ENCODE assay signal across 9 mouse cellular contexts in genomic region chr8:111934201-111934600, GRCm38 (mm10). TPM values are rescaled to one million over a fixed set of nuclear protein-coding genes. Genes with fewer than 3 reads are reported as not detected.
DNase-seq lines count a peak whose midpoint lies in the region; ATAC-seq and TF ChIP-seq lines count a peak whose summit lies in the region.
"Had no signal": no experiment of that assay in that cellular context is flagged by ENCODE, and none has a peak within 500 bp of the region (broad histone marks: within the 10 kb centered on the region; RNA-seq: fewer than 3 reads in every experiment).

No protein-coding gene starts in this region.

- no peaks in the 10 kb centered on the region for H3K9me3 ChIP-seq in forebrain, embryonic 10.5 days
- H3K9me3 ChIP-seq in forebrain, embryonic 11.5 days (ENCODE audit: control insufficient read depth, low read length), result no peaks in the 10 kb centered on the region
- H3K9me3 ChIP-seq in limb, embryonic 12.5 days, result no peaks in the 10 kb centered on the region
- no peaks in the 10 kb centered on the region for H3K9me3 ChIP-seq in midbrain, embryonic 16.5 days (replicated peaks; ENCODE audit: control insufficient read depth, low read length, poor library complexity, severe bottlenecking)

- H3K27me3 ChIP-seq in forebrain, embryonic 10.5 days (ENCODE audit: poor library complexity, severe bottlenecking), result no peaks in the 10 kb centered on the region
- no peaks in the 10 kb centered on the region for H3K27me3 ChIP-seq in forebrain, embryonic 11.5 days (ENCODE audit: control insufficient read depth, insufficient read depth, low read length)
- no peaks in the 10 kb centered on the region for H3K27me3 ChIP-seq in limb, embryonic 12.5 days
- H3K27me3 ChIP-seq in midbrain, embryonic 16.5 days (ENCODE audit: control insufficient read depth, insufficient read depth, low read depth, low read length), result no peaks in the 10 kb centered on the region

- ATAC-seq in forebrain, embryonic 11.5 days (replicated peaks; ENCODE audit: low FRiP score), result no peak
- no peak for ATAC-seq in limb, embryonic 12.5 days (ENCODE audit: insufficient number of reproducible peaks, insufficient read depth, low FRiP score, low TSS enrichment, low read depth)
- ATAC-seq in midbrain, embryonic 16.5 days, result no peak

- TF ChIP-seq CTCF in layer of hippocampus, adult 2 months (conservative IDR thresholded peaks at IDR 0.05), result no peak

- no peak overlapping the region; the same call in 1 of the 2 replicates for H3K9ac ChIP-seq in forebrain, embryonic 11.5 days (ENCODE audit: low read length)
- no peak overlapping the region for H3K9ac ChIP-seq in limb, embryonic 12.5 days (replicated peaks)
- no peak overlapping the region for H3K9ac ChIP-seq in midbrain, embryonic 16.5 days (ENCODE audit: low read depth, low read length)

- H3K4me1 ChIP-seq in forebrain, embryonic 10.5 days, result peaks cover 25% of the 10 kb centered on the region
- peaks cover 9% of the 10 kb centered on the region for H3K4me1 ChIP-seq in forebrain, embryonic 11.5 days (replicated peaks; ENCODE audit: control insufficient read depth, insufficient read depth, low read length)
- peaks cover 21% of the 10 kb centered on the region for H3K4me1 ChIP-seq in limb, embryonic 12.5 days (replicated peaks)
- peaks cover 12% of the 10 kb centered on the region for H3K4me1 ChIP-seq in midbrain, embryonic 16.5 days (ENCODE audit: control insufficient read depth, insufficient read depth, low read length)

- H3K4me3 ChIP-seq in forebrain, embryonic 10.5 days, result 0 out of 2 replicates have a peak overlapping the region, but pooled peaks have one; percentile 87
- no peak overlapping the region for H3K4me3 ChIP-seq in forebrain, embryonic 11.5 days (ENCODE audit: low read depth, low read length)
- peak overlapping the region; percentile 91; the same call in 1 of the 2 replicates for H3K4me3 ChIP-seq in layer of hippocampus, adult 2 months
- H3K4me3 ChIP-seq in limb, embryonic 12.5 days (replicated peaks), result no peak overlapping the region
- H3K4me3 ChIP-seq in midbrain, embryonic 16.5 days (ENCODE audit: low read depth, low read length), result no peak overlapping the region

- H3K36me3 ChIP-seq in forebrain, embryonic 10.5 days (replicated peaks), result peaks cover 3% of the 10 kb centered on the region; the same call in 1 of the 2 replicates
- H3K36me3 ChIP-seq in forebrain, embryonic 11.5 days (ENCODE audit: control insufficient read depth, insufficient read depth, low read length), result no peaks in the 10 kb centered on the region
- H3K36me3 ChIP-seq in limb, embryonic 12.5 days, result peaks cover 6% of the 10 kb centered on the region; the same call in 1 of the 2 replicates
- no peaks in the 10 kb centered on the region for H3K36me3 ChIP-seq in midbrain, embryonic 16.5 days (ENCODE audit: control insufficient read depth, insufficient read depth, low read length)

- H3K27ac ChIP-seq in forebrain, embryonic 10.5 days, result no peak overlapping the region
- H3K27ac ChIP-seq in forebrain, embryonic 11.5 days (ENCODE audit: low read depth, low read length), result no peak overlapping the region
- peak overlapping the region; percentile 93; the same call in 1 of the 2 replicates for H3K27ac ChIP-seq in layer of hippocampus, adult 2 months
- no peak overlapping the region for H3K27ac ChIP-seq in limb, embryonic 12.5 days
- no peak overlapping the region for H3K27ac ChIP-seq in midbrain, embryonic 16.5 days (ENCODE audit: low read length)

- no peak overlapping the region for H3K4me2 ChIP-seq in forebrain, embryonic 11.5 days (ENCODE audit: low read depth, low read length, severe bottlenecking)
- H3K4me2 ChIP-seq in limb, embryonic 12.5 days, result peak overlapping the region; percentile 89
- peak overlapping the region; percentile 24 for H3K4me2 ChIP-seq in midbrain, embryonic 16.5 days (ENCODE audit: low read length)

- no peak for DNase-seq in forebrain, embryonic 10.5 days (ENCODE audit: extremely low spot score, low spot score)
- no peak for DNase-seq in forebrain, embryonic 11.5 days (ENCODE audit: low spot score)
- no peak for DNase-seq in layer of hippocampus, adult 2 months (ENCODE audit: low spot score in 2 of 2)
- no peak for DNase-seq in layer of hippocampus, adult 8-10 months (ENCODE audit: low spot score in 2 of 2)
- no peak for DNase-seq in testis, postnatal 14 days (ENCODE audit: low spot score)
- no peak for DNase-seq in layer of hippocampus, postnatal 36 days

- WGBS in forebrain, embryonic 10.5 days, result 84% methylated on average over 2 of the region's 2 CpGs
- 96% methylated on average over 2 of the region's 2 CpGs for WGBS in forebrain, embryonic 11.5 days
- WGBS in limb, embryonic 12.5 days, result 89% methylated on average over 2 of the region's 2 CpGs
- WGBS in midbrain, embryonic 16.5 days, result 85% methylated on average over 2 of the region's 2 CpGs

RNA-seq across cellular contexts. Expression of gene Tmem231, which starts 0.5 kb away (rescaled TPM):
- 23.1 and 23.2 TPM in 2 replicates for polyA plus RNA-seq in forebrain, embryonic 10.5 days (2016; fragmentation: Nextera tagmentation; extraction: Ambion mirVana)
- polyA plus RNA-seq in forebrain, embryonic 11.5 days (2014; fragmentation: Nextera tagmentation; extraction: Ambion mirVana), result 19.9 and 22.2 TPM in 2 replicates
- 10 to 100 TPM; 11.7 to 13.9 TPM for total RNA-seq in layer of hippocampus, adult 2 months (2021)
- 10 to 100 TPM; 11.2 to 13.8 (median 12.7) TPM for total RNA-seq in layer of hippocampus, adult 8-10 months (2022)
- 20.9 and 23.4 TPM in 2 replicates for polyA plus RNA-seq in limb, embryonic 12.5 days (2016; fragmentation: Nextera tagmentation; extraction: Ambion mirVana)
- 20.9 and 22.4 TPM in 2 replicates for polyA plus RNA-seq in midbrain, embryonic 16.5 days (2015; fragmentation: Nextera tagmentation; extraction: Ambion mirVana)
- total RNA-seq in layer of hippocampus, postnatal 36 days (2021), result 10 to 100 TPM; 12.1 to 14.3 TPM

RNA-seq across cellular contexts. Expression of gene Gabarapl2, which starts 6.3 kb away (rescaled TPM):
- polyA plus RNA-seq in forebrain, embryonic 10.5 days (2016; fragmentation: Nextera tagmentation; extraction: Ambion mirVana), result 204 and 213 TPM in 2 replicates
- polyA plus RNA-seq in forebrain, embryonic 11.5 days (2014; fragmentation: Nextera tagmentation; extraction: Ambion mirVana), result 272 and 278 TPM in 2 replicates
- 100 to 1,000 TPM; 208 to 225 TPM for total RNA-seq in layer of hippocampus, adult 2 months (2021)
- total RNA-seq in layer of hippocampus, adult 8-10 months (2022), result 100 to 1,000 TPM; 204 to 223 (median 217) TPM
- polyA plus RNA-seq in limb, embryonic 12.5 days (2016; fragmentation: Nextera tagmentation; extraction: Ambion mirVana), result 162 and 173 TPM in 2 replicates
- 469 and 489 TPM in 2 replicates for polyA plus RNA-seq in midbrain, embryonic 16.5 days (2015; fragmentation: Nextera tagmentation; extraction: Ambion mirVana)
- 100 to 1,000 TPM; 219 to 235 TPM for total RNA-seq in layer of hippocampus, postnatal 36 days (2021)

RNA-seq across cellular contexts. Expression of gene Chst5, which starts 24.0 kb away (rescaled TPM):
- 1.4 and 1.7 TPM in 2 replicates for polyA plus RNA-seq in forebrain, embryonic 10.5 days (2016; fragmentation: Nextera tagmentation; extraction: Ambion mirVana)
- 1.9 and 2.2 TPM in 2 replicates for polyA plus RNA-seq in forebrain, embryonic 11.5 days (2014; fragmentation: Nextera tagmentation; extraction: Ambion mirVana)
- total RNA-seq in layer of hippocampus, adult 2 months (2021), result under 1 TPM; 0.44 to 0.79 TPM
- total RNA-seq in layer of hippocampus, adult 8-10 months (2022), result under 1 TPM; 0.72 to 0.95 (median 0.82) TPM
- polyA plus RNA-seq in limb, embryonic 12.5 days (2016; fragmentation: Nextera tagmentation; extraction: Ambion mirVana), result 3.8 and 4.3 TPM in 2 replicates
- polyA plus RNA-seq in midbrain, embryonic 16.5 days (2015; fragmentation: Nextera tagmentation; extraction: Ambion mirVana), result 2.7 and 4.1 TPM in 2 replicates
- under 1 TPM; 0.73 to 0.87 TPM for total RNA-seq in layer of hippocampus, postnatal 36 days (2021)
- polyA plus RNA-seq: heart, postnatal 0 days had no signal

RNA-seq across cellular contexts. Expression of gene Tmem170, which starts 57.7 kb away (rescaled TPM):
- polyA plus RNA-seq in forebrain, embryonic 10.5 days (2016; fragmentation: Nextera tagmentation; extraction: Ambion mirVana), result 9.1 and 11.8 TPM in 2 replicates
- polyA plus RNA-seq in forebrain, embryonic 11.5 days (2014; fragmentation: Nextera tagmentation; extraction: Ambion mirVana), result 8.5 and 11.1 TPM in 2 replicates
- 1 to 10 TPM; 3.9 to 4.5 TPM for total RNA-seq in layer of hippocampus, adult 2 months (2021)
- total RNA-seq in layer of hippocampus, adult 8-10 months (2022), result 1 to 10 TPM; 3.7 to 5.4 (median 4.3) TPM
- 8.4 and 9.1 TPM in 2 replicates for polyA plus RNA-seq in limb, embryonic 12.5 days (2016; fragmentation: Nextera tagmentation; extraction: Ambion mirVana)
- polyA plus RNA-seq in midbrain, embryonic 16.5 days (2015; fragmentation: Nextera tagmentation; extraction: Ambion mirVana), result 3.8 TPM in 2 replicates
- 1 to 10 TPM; 5.0 to 5.1 TPM for total RNA-seq in layer of hippocampus, postnatal 36 days (2021)

RNA-seq across cellular contexts. Expression of gene Adat1, which starts 57.9 kb away (rescaled TPM):
- polyA plus RNA-seq in forebrain, embryonic 10.5 days (2016; fragmentation: Nextera tagmentation; extraction: Ambion mirVana), result 18.6 and 18.7 TPM in 2 replicates
- 13.5 and 16.4 TPM in 2 replicates for polyA plus RNA-seq in forebrain, embryonic 11.5 days (2014; fragmentation: Nextera tagmentation; extraction: Ambion mirVana)
- 1 to 10 TPM; 6.9 TPM for total RNA-seq in layer of hippocampus, adult 2 months (2021)
- total RNA-seq in layer of hippocampus, adult 8-10 months (2022), result 1 to 10 TPM; 4.9 to 8.8 (median 7.5) TPM
- polyA plus RNA-seq in limb, embryonic 12.5 days (2016; fragmentation: Nextera tagmentation; extraction: Ambion mirVana), result 13.4 and 13.5 TPM in 2 replicates
- 8.0 and 9.2 TPM in 2 replicates for polyA plus RNA-seq in midbrain, embryonic 16.5 days (2015; fragmentation: Nextera tagmentation; extraction: Ambion mirVana)
- 1 to 10 TPM; 6.7 to 7.3 TPM for total RNA-seq in layer of hippocampus, postnatal 36 days (2021)

Comparison
In these comparisons a context has a peak if more than half of its experiments do, and no peak if none do; other contexts are left out.
1. H3K4me3 ChIP-seq: peak in forebrain, embryonic 10.5 days (single experiment) and layer of hippocampus, adult 2 months (single experiment); none in forebrain, embryonic 11.5 days (single experiment), limb, embryonic 12.5 days (single experiment) and midbrain, embryonic 16.5 days (single experiment).